Mouse (Mus musculus) hindbrain, embryonic 11.5 days (tissue): ENCODE results near the gene Sec22a. TPM values are rescaled to one million over a fixed set of nuclear protein-coding genes. Genes with fewer than 3 reads are reported as not detected.
A peak's percentile ranks its signal among the peaks of the same experiment; 100 is the strongest.

ENCODE experiments used
- ATAC-seq: fragments of 200-750 bp; cut with Nextera tagmentation; 2 replicates; pipeline ENCODE4 v1.8.0; 2017; ENCODE audit warnings: mild to moderate bottlenecking, moderate TSS enrichment, moderate library complexity; ENCODE audit not compliant: low FRiP score
- DNase-seq: peaks from one replicate; pipeline ENCODE4 v3.0.0-alpha.2; 2015; ENCODE audit warnings: low spot score
- H3K27ac ChIP-seq: fragments of 300-500 bp; sonication (generic); 2 replicates; pipeline ENCODE4 v1.5.1; 2014; ENCODE audit warnings: mild to moderate bottlenecking, low read depth, low read length
- H3K27me3 ChIP-seq: fragments of 300-500 bp; sonication (generic); 2 replicates; pipeline ENCODE4 v1.6.1; 2014; ENCODE audit warnings: mild to moderate bottlenecking, low read length, moderate library complexity, mixed read lengths; ENCODE audit not compliant: control insufficient read depth, insufficient read depth
- H3K36me3 ChIP-seq: fragments of 300-500 bp; sonication (generic); 2 replicates; pipeline ENCODE4 v1.6.1; 2014; ENCODE audit warnings: mild to moderate bottlenecking, low read length, moderate library complexity, mixed read lengths; ENCODE audit not compliant: control insufficient read depth, insufficient read depth
- H3K4me1 ChIP-seq: fragments of 300-500 bp; sonication (generic); replicated peaks from 2 replicates; pipeline ENCODE4 v1.6.1; 2014; ENCODE audit warnings: low read length, mixed read lengths; ENCODE audit not compliant: control insufficient read depth, insufficient read depth
- H3K4me2 ChIP-seq: fragments of 300-500 bp; sonication (generic); replicated peaks from 2 replicates; pipeline ENCODE4 v1.6.1; 2014; ENCODE audit warnings: mild to moderate bottlenecking, low read depth, low read length
- H3K4me3 ChIP-seq: fragments of 300-500 bp; sonication (generic); 2 replicates; pipeline ENCODE4 v1.5.1; 2014; ENCODE audit warnings: low read depth, low read length
- H3K9ac ChIP-seq: fragments of 300-500 bp; sonication (generic); 2 replicates; pipeline ENCODE4 v1.6.1; 2014; ENCODE audit warnings: low read depth, low read length
- H3K9me3 ChIP-seq: fragments of 300-500 bp; sonication (generic); 2 replicates; pipeline ENCODE4 v1.6.1; 2016; ENCODE audit warnings: low read length; ENCODE audit not compliant: control insufficient read depth
- WGBS: fragments of 180-500 bp; shearing (Covaris S2); extraction: QIAGEN DNeasy Blood & Tissue Kit; methylation state at CpG from one replicate; pipeline ENCODE4 v1.1.7; 2014; 5-methylcytosine and 5-hydroxymethylcytosine counted together
- polyA plus RNA-seq: library from polyadenylated mRNA; unstranded; fragments of >200 nt; fragmentation: Nextera tagmentation; extraction: Ambion mirVana; gene quantifications from 2 replicates; pipeline ENCODE4 v1.2.1, GENCODE M21; 2014

Sec22a gene
- polyA plus RNA-seq, 1 experiment from 2014 or later, result 41.9 TPM

DNA sequence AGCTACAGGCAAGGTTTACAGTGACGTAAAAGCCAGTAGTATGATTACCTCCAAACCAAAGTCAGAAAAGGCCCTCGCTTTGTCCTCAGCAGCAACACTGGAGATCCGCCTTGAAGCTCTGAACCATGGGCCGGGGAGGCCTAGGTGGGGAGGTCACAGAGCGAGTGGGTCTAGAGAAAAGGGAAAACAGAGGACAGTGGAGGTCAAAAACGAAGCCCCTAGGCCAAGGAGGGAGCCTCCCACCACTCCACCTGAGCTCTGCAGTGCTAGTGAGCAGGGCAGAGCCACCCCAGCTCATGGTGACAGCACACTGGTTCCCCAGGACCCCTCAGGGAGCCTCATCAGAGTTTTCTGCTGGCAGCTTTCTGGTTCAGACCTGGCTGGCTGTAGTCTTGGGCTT lies 55.7 kb downstream of the Sec22a start:
- Histone ChIP-seq H3K4me1 (0 out of 2 replicates have a peak, but pooled peaks cover 2% of the 10 kb centered on the region), H3K9ac (no peak overlapping the region), H3K27me3 (no peaks in the 10 kb centered on the region), H3K4me3 (no peak overlapping the region), H3K9me3 (no peaks in the 10 kb centered on the region), H3K36me3 (no peaks in the 10 kb centered on the region), H3K4me2 (no peak overlapping the region), H3K27ac (no peak overlapping the region)
- 87% methylated on average over 6 of the region's 6 CpGs for WGBS
- no peak for DNase-seq
- ATAC-seq, result no peak

DNA sequence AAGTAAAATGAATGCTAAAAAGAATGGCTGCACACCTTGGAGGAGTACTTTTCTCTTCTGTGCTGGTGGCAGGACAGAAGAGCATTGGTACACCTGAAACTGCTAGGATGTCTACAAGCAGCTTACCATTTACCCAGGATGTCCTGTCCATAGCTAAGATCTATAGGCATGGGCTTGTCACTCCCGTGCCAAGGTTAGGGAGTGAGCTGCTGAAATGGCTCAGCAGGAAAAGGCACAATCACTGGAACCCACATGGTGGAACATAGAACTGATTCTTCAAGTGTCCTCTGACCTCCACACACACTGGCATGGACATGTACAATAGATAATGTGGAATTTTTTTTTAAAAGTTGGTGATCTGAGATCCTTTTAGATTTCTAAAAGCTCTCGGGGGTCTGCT lies 56.4 kb downstream of the Sec22a start:
- ATAC-seq (no peak), DNase-seq (no peak)
- 92% methylated on average over 2 of the region's 2 CpGs for WGBS

DNA sequence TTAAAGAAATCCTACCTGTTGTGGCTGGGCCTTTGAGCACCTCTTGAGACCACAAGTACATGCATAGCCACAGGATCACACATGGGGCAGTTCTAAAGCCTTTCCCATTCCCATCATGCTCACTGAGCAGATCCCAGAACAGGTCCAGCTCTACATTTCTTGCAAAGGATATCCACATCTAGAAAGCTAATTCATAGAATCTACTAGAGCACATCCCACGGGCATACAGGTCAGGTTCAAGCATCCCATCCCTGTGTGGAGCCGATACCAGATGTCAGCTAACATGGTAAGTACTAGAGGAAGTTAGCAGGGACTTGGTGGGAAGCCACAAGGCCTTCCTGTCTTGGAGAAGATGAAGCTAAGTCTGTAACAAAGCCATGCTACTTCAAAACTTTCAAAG lies 57.1 kb downstream of the Sec22a start:
- DNase-seq, result no peak

More for the DNA sequence above, 56.4 kb downstream of the Sec22a start:
- H3K27ac ChIP-seq, result no peak overlapping the region
- H3K4me3 ChIP-seq, result no peak overlapping the region
- no peak overlapping the region for H3K9ac ChIP-seq
- H3K9me3 ChIP-seq, result no peaks in the 10 kb centered on the region
- H3K4me1 ChIP-seq, result 0 out of 2 replicates have a peak, but pooled peaks cover 2% of the 10 kb centered on the region
- no peaks in the 10 kb centered on the region for H3K36me3 ChIP-seq
- no peak overlapping the region for H3K4me2 ChIP-seq
- H3K27me3 ChIP-seq, result no peaks in the 10 kb centered on the region

DNA sequence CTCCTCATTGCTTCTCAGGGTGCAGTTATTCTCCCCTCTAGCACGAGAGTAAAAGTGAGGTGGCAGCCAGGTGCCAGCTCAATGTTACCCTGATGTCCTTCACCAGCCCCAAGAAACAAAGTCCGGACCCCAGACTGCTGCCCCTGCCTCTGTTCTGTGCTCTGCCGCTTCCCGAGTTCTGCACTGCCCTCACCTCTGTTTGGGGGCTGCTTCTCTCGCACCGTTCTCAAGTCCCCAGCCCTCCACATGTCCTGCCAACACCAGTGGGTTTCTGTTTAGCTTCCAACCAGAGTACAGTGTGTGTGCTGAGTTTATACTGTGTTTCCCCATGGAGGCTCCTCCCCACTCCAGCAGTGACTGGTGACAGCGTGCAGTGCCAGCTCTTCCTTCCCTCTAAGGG lies 58.5 kb downstream of the Sec22a start:
- Histone ChIP-seq H3K9me3 (no peaks in the 10 kb centered on the region), H3K27me3 (no peaks in the 10 kb centered on the region), H3K9ac (no peak overlapping the region), H3K4me2 (no peak overlapping the region), H3K4me3 (no peak overlapping the region), H3K4me1 (no peaks in the 10 kb centered on the region), H3K27ac (no peak overlapping the region), H3K36me3 (no peaks in the 10 kb centered on the region)
- ATAC-seq, result no peak
- 91% methylated on average over 7 of the region's 7 CpGs for WGBS
- no peak for DNase-seq

More for the DNA sequence above, 57.1 kb downstream of the Sec22a start:
- Histone ChIP-seq H3K9ac (no peak overlapping the region), H3K36me3 (no peaks in the 10 kb centered on the region), H3K27ac (no peak overlapping the region), H3K9me3 (no peaks in the 10 kb centered on the region), H3K27me3 (no peaks in the 10 kb centered on the region), H3K4me1 (0 out of 2 replicates have a peak, but pooled peaks cover under 1% of the 10 kb centered on the region), H3K4me2 (no peak overlapping the region), H3K4me3 (no peak overlapping the region)
- no peak for ATAC-seq
- WGBS, result 85% methylated on average over 2 of the region's 2 CpGs

DNA sequence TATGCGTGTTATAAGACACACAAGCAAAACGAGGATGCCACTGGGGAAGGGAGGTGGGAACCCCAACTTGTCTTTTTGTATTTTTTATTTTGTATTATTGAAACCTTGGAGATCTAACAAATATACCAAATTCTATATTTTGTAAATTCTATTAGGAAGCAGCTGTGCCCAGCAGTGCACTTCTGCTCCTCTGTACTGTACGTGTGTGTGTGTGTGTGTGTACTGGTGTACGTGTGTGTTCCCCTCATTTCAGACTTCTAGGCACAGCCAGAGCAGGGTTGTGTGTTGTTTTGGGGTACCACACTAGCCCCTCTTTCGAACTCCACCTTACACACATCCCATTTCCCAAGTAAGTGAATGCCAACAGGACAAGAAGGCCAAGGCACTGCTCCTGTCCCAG lies 59.3 kb downstream of the Sec22a start:
- H3K4me1 ChIP-seq, result no peaks in the 10 kb centered on the region
- no peaks in the 10 kb centered on the region for H3K9me3 ChIP-seq
- H3K4me3 ChIP-seq, result no peak overlapping the region
- WGBS, result 92% methylated on average over 5 of the region's 5 CpGs
- no peak for DNase-seq
- H3K36me3 ChIP-seq, result no peaks in the 10 kb centered on the region
- H3K27me3 ChIP-seq, result no peaks in the 10 kb centered on the region
- H3K27ac ChIP-seq, result no peak overlapping the region
- no peak for ATAC-seq
- H3K4me2 ChIP-seq, result no peak overlapping the region
- H3K9ac ChIP-seq, result no peak overlapping the region

DNA sequence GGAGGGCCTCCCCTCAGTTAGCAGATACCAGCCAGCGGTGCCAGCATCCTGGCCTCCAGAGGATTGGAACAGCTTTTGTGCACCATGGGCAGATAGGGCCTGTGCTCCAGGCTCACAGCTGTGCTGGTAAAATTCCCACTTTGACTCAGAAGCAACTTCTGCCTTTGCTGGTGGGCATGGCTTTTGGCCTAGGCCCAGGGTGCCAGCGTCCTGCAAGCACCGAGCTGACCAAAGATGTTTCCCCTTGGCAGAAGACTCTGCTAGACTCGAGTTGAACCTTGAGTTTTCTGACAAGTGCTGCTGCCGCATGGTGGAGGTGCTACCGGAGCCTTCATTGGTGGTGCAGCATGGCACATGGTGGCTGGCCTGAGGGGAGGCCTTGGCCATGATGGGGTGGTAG lies 60.0 kb downstream of the Sec22a start:
- Histone ChIP-seq H3K4me3 (no peak overlapping the region), H3K9me3 (no peaks in the 10 kb centered on the region), H3K4me2 (no peak overlapping the region), H3K9ac (no peak overlapping the region), H3K36me3 (no peaks in the 10 kb centered on the region), H3K27me3 (no peaks in the 10 kb centered on the region), H3K27ac (no peak overlapping the region), H3K4me1 (no peaks in the 10 kb centered on the region)
- ATAC-seq (no peak), DNase-seq (no peak)
- WGBS, result 93% methylated on average over 6 of the region's 6 CpGs

DNA sequence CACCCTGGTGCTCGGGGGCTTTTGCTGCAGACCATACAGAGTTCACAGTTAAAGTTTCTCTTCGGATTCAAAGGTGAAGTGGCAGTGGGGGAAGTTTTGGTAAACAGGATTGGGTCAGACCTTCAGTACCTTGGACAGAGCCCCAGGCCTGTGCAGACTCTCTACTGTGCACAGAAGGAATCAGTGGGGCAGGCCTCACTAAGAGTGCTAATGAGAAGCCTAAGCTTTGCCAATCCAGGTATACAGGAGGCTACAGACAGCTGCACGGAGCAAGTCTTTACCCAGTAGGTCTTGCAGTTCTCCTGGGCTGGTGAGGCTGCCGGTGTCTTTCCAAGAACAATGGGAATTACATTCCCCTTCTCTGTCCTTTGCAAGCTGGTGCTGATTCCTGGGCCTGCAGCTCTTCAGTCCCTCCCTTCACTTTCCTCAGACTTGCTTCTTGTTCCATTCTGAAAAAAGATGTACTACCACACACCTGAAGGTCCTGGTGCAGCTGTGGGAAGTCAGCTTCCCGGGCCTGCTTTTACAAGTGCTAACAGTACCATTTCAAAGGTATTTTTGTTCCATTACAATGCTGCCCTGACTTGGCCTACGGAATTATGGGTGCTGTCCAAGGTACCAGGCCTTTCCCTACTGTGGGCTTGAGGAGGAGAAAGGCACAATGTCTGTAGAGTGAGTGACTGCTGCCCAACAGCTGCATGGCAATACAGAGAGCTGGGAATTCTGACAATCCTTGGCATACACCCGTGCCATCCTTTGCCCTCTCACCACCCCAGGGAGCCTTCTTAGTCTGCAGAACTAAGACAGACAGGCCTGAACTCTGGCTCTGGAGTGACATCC lies 61.1 kb downstream of the Sec22a start:
- WGBS, result 52% methylated on average over 7 of the region's 7 CpGs
- no peaks in the 10 kb centered on the region for H3K27me3 ChIP-seq
- H3K4me2 ChIP-seq, result no peak overlapping the region
- peak; percentile 48 for DNase-seq
- H3K9ac ChIP-seq, result no peak overlapping the region
- no peak overlapping the region for H3K27ac ChIP-seq
- no peaks in the 10 kb centered on the region for H3K4me1 ChIP-seq
- ATAC-seq, result no peak
- H3K4me3 ChIP-seq, result no peak overlapping the region
- H3K9me3 ChIP-seq, result no peaks in the 10 kb centered on the region
- H3K36me3 ChIP-seq, result no peaks in the 10 kb centered on the region

DNA sequence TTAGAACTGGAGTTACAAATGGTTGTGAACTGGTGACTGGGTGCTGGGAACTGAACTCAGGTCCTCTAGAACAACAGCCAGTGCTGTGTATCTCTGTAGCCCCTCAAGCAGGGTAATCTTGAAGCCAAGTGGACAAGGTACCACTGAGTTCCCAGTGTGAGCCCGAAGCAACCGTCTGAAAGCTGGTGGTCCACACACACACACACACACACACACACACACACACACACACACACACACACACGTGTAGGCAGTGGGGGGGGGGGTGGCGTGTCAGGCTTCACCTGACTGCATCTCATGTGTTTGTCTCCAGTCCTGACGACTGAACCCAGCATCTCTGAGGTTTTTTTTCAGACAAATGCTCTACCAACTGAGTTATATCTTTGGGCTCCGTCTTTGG lies 63.6 kb downstream of the Sec22a start:
- no peak overlapping the region for H3K27ac ChIP-seq
- H3K27me3 ChIP-seq, result no peaks in the 10 kb centered on the region
- 79% methylated on average over 6 of the region's 6 CpGs for WGBS
- no peaks in the 10 kb centered on the region for H3K9me3 ChIP-seq
- DNase-seq (no peak), ATAC-seq (no peak)
- no peak overlapping the region for H3K4me3 ChIP-seq
- H3K36me3 ChIP-seq, result no peaks in the 10 kb centered on the region
- H3K4me1 ChIP-seq, result no peaks in the 10 kb centered on the region
- H3K9ac ChIP-seq, result no peak overlapping the region
- H3K4me2 ChIP-seq, result no peak overlapping the region

DNA sequence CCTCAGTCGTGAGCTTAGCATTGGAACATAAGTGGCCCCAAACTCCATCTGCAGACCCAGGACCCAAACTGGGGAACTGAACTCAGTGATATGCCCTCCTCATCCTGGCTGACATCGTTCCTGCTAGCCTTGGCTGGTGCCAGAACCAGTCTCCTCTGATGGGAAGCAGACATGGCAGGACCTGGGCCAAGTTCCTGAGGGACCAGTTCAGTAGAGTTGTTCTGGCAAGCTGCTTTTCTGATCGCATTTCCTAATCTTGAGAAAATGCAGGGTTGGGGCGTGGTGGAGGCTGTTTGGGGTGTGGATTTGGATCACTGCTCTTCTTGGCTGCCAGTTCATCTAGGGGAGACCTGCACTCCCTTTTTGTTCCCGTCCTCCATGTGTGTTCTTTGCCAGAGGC lies 65.9 kb downstream of the Sec22a start:
- Histone ChIP-seq H3K27ac (no peak overlapping the region), H3K36me3 (no peaks in the 10 kb centered on the region), H3K4me3 (no peak overlapping the region), H3K4me1 (no peaks in the 10 kb centered on the region), H3K9me3 (no peaks in the 10 kb centered on the region), H3K9ac (no peak overlapping the region), H3K4me2 (no peak overlapping the region), H3K27me3 (no peaks in the 10 kb centered on the region)
- ATAC-seq (no peak), DNase-seq (no peak)
- WGBS, result 92% methylated on average over 5 of the region's 5 CpGs
